Mouse (Mus musculus): ENCODE data around the gene Serinc3.

- TF ChIP-seq CTCF (IDR thresholded peaks at IDR 0.05; ENCODE audit: borderline replicate concordance, extremely low read depth, insufficient read depth, insufficient read length) = no peak
- no peak for TF ChIP-seq POLR2A (IDR thresholded peaks at IDR 0.05; ENCODE audit: borderline replicate concordance, extremely low read depth, insufficient read depth, insufficient read length, poor library complexity, severe bottlenecking)
Observed at GRCm38 (mm10) chr2:163601712-163602100, 43.2 kb downstream of the Serinc3 start.

Measured in brain, embryonic 14.5 days (tissue).